Mouse (Mus musculus): ENCODE measurements around the gene Nip7.
A peak's percentile ranks its signal among the peaks of the same experiment; 100 is the strongest.
"Not testable (repeated sequence)": the region's sequence is repeated elsewhere in the genome, so short reads cannot be mapped to it uniquely, and the experiment has no call there.

The Nip7 gene

DNA sequence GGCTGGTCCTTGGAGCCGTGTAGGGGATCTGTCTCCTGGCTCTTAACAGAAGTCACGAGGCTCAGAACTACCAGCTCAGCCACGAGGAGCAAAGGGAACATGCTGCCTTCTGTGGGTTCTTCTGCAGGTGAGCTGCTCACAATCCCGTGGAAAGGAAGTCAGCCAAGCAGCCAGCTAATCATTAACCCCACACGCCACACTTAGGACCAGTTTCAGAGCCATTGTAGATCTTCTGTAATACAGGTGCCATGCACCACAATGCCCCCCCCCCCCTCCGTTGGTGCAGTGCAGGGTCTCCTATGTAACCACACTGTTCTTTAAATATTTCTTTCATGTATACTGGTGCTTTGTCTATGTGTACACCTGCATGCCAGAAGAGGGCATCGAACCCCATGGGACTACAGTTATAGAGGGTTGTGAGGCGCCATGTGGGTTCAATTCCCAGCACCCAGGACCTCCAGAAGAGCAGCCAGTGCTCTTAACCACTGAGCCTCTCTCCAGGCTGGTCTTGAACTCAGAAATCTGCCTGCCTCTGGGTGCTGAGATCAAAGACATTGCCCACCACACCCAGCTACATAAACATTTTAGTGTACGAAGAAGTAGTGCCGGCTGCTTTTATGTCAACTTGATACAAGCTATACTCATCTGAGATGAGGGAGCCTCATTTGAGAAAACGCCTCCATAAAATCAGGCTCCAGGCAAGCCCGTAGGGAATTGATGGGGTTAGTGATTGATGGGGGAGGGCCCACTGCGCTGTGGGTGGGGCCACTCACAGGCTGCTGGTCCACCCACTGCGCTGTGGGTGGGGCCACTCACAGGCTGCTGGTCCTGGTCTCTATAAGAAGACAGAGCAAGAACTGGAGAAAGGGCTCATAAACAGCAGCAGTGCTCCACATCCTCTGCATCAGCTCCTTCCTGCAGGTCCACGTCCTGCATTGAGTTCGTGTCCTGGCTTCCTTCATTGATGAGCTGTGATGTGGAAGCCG lies 9.1 kb downstream of the Nip7 start, which contains the start of gene Tmed6:
Gene Tmed6 (minus strand): TSS at position 134 of the 986 bp plus-strand sequence.
- DNase-seq (ENCODE audit: low read depth, low spot score) = peak; percentile 28

DNA sequence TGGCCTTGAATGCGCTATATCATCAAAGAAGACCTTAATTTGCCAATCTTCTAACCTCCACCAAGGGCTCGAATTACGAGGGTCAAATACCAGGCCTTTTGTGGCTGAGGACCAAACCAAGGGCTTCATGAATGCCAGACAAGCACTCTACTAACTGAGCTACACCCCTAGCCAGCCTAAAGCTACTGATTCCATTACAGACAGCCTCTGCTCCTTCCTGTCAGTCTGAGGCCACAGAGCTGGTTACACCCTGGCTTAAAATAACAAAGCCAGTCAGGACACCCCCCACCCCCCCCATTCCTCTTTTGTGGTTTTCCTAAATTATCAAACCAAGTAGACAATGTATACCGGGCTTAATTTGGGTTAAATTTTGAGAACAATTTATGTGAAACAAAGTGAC lies 17.0 kb downstream of the Nip7 start:
- no peak for DNase-seq (ENCODE audit: low read depth, low spot score)

DNA sequence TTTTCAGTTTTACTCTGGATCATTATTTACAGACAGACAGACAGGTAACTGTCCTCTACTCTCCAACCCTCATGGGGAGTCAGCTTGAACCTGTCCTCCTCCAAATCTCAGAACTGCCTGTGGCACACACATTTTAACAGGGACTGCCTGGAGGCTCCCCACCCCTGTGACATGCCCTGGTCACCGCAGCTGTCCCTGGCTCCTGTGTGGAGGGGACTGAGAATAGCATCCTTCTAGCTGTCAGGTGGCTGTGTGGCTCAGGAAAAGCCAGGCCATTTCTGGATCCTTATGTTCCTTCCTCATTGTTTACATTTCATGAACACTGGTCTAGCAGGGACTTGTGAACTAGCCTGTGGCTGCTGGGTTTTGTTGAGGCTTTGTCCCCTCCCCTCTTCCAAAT lies 17.5 kb downstream of the Nip7 start:
- no peak for DNase-seq (ENCODE audit: low read depth, low spot score)

DNA sequence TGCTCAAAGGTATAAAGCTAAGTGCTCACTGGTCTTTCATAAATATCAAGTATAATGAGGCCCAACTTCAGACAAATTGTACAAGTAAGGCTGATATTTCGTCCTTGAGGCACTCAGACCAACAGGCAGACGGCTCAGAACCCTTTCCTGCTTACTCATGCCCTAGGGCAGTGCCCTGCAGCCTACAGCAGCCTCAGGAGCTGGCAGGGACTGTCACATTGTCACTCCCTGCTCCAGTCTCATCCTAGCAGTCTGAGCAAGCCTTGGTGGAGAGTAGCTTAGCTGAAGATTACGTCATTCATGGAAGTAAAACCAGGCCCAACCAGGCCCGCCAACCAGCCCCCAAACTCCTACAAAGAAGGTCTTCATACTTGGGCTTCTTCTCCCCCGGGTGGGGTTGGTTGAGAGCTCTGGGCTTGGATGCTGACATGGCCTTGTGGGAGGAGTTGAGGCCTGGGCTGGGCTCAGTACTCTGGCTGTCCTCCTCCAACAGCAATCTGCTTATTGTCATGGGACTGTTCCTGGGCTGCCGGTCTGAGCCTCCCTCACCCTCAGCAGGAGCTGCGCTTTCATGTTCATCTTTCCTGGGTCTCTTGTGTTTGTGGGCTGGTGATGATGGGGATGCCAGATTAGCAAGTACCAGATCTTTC lies 19.7 kb downstream of the Nip7 start:
- DNase-seq (ENCODE audit: low read depth, low spot score) = no peak

DNA sequence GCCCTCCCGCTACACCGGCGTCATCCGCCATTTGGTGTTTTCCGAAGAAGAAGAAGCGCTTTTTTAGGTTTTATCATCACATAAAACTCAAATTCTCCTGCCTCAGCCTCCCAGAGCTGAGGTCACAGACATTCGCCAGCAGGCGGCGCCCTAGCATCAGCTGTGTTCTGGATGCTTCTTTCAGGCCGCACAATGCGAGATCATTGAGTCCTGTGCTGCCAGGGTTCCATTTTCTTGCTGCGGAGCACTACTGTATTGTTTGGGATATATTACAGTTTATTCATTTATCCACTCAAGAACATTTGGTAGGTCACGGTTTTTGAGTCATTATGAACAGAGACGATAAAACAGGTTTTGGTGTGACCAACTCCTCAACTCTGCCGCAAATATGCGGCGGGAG lies 28.7 kb downstream of the Nip7 start:
- no peak for DNase-seq (ENCODE audit: low read depth, low spot score)

DNA sequence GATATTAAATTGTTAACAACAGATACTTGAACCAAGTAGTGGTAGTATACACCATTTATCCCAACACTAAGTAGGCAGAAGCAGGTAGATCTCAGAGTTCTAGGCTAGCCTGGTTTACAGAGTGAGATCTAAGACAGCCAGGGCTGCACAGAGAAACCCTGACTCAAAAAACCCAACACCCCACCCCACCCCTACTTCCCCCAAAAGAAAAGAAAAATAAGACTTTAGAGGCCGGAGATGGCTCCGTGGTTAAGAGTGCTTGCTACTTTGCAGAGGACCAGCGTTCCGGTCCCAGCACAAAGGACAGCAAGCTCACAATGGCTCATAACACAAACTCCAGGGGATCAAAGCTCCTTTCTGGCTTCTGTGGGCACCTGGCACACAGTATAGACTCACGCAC lies 29.3 kb downstream of the Nip7 start:
- DNase-seq (ENCODE audit: low read depth, low spot score) = no peak

DNA sequence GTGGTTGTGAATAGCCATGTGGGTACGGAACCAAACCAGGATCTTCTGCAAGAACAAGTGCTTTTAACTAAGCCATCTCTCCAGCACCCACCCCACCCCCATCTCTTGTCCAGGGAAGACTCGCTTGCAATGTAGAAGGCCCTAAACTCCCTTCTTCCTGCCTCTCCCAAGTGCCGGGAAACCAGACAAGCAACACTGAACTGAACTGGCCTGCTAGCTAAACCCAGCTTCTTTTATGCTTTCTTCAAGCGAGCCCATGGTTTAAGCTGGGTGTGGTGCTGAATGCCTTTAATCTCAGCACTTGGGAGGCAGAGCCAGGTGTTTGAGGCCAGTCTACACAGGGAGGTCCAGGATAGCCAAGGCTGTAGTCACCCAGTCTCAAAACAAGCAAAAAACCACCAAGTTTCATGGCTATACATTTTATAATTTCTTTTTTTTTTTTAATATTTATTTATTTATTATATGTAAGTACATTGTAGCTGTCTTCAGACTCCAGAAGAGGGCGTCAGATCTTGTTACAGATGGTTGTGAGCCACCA lies 31.9 kb downstream of the Nip7 start:
- DNase-seq (ENCODE audit: low read depth, low spot score) = no peak

DNA sequence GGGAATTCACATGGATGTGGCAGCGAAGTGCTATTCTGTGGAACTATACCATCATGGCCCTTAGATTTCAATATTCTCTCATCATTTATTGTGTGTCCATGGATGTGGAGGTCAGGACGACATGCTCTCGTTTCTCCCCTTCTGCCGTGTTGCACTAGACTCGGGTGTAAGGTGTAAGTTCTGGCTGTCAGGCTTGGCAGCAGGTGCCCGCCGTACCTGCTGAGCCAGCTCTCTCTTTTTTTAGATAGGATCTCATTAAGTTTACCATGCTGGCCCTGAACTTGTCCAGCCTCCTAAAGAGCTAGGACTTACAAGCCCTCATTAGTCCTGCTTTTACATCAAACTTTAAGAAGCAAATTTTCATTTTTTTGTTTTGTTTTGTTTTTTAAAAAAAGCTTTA lies 33.9 kb downstream of the Nip7 start:
- no peak for DNase-seq (ENCODE audit: low read depth, low spot score)

DNA sequence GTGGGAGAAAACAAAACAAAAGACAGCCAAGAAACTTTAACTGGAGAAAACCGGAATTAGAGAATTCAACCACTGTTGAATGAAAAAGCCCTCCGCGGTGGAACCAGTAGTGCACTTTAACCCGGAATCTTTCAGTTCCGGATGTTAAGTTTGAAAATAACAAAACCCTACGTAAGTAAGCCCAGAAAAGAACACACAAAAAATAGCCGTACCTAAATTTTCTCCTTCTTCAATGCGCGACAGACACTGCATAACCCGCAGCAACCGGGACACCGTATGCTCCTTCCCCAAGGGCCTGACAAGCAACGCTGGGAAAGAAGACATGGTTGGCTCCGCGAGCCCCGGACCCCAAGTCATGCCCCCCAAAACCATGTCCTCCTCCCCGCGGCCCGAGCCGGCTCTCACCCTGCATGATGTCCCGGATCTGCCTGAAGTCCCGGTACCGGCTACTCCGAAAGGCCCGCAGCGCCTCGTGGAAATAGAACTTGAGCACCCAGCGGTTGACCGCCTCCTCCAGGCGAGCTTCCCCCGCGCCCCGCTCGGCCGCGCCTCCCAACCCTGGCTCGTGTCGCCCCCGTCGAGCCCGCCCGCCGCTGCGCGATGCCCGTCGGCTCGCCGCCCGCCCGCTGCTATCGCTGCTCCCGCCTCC lies 39.2 kb downstream of the Nip7 start:
- no peak for DNase-seq (ENCODE audit: low read depth, low spot score)

DNA sequence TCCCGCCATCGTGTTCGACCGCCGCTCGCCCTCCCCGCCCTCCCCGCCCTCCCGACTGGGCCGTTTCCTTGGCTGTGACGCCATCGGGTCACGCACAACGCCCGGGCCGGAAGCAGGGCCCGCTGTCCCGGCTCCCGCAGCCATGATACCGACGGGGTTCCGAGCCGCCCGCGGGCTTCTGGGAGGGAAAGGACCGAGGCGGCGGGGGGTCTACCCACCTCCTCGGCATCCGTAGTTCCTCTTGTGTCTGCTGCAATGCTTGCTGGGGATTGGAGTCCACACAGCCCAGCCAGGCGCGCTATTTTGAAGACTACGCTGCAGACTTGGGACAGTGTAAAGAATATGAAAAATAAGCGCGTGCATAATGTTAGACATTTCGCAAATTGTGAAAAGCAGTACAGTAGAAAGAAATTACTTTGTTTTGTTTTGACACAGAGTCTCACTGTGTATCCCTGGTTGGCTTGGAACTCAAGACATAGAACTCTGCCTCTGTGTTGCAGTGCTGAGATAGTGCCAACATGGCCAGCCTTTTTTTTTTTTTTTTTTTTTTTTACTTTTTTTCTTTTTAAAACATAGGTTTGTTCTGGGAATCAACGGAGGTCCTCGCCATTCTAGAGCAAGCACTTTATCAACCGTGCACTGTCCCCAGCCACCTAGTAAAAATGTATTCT lies 39.8 kb downstream of the Nip7 start, which contains the start of gene Terf2:
Gene Terf2 (minus strand): TSS at position 182 of the 671 bp plus-strand sequence.
- peak; percentile 96 for DNase-seq (ENCODE audit: low read depth, low spot score)

DNA sequence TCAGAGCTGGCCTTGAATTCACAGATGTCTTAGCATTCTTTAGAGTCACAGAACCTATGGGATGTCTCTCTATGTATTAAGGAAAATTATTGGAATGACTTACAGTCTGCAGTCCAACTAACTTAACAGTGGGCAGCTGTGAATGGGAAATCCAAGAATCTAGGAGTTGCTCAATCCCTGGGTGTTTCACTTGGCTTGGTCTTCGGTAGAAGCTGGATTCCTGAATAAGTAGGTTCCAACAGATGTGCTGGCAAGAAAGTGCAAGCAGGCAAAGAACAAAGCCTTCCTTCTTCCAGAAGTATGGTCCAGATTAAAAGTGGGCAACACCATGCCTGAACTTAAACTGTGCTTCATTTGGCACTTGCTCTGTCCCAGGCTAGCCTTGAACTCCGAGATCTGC lies 44.0 kb downstream of the Nip7 start:
- DNase-seq (ENCODE audit: low read depth, low spot score) = no peak

DNA sequence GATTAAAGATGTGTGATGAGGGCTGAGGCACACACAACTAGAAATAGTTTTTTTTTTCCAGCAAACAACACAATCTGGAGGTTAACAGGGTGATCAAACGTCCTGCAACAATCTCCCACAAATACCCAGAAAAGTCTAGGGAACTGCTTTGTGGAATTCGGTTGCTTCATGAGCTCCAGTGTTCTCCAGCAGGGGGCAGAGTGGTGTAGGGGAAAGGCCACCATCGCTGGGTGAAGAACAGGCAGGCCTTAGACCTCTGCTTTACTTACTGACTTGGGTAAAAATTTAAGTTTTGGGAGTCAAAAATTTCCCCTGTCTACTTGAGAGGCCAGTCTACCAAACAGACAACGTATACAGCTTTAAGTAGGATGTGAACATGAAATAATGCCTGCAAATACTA lies 47.9 kb downstream of the Nip7 start:
- peak; percentile 79 for DNase-seq (ENCODE audit: low read depth, low spot score)

DNA sequence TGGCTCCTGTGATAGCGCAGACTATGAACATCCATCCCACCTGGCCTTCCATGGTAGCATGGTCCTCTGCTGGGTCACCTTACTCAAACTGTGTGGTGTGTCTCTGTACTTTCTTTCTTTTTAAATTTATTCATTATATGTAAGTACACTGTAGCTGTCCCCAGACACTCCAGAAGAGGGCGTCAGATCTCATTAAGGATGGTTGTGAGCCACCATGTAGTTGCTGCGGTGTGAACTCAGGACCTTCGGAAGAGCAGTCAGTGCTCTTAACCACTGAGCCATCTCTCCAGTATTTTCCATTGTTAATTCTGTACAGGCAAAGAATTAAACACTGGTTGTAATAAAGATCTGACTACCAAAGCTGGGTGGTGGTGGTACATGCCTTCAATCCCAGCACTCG lies 51.4 kb downstream of the Nip7 start:
- not testable (repeated sequence) for DNase-seq (ENCODE audit: low read depth, low spot score)

DNA sequence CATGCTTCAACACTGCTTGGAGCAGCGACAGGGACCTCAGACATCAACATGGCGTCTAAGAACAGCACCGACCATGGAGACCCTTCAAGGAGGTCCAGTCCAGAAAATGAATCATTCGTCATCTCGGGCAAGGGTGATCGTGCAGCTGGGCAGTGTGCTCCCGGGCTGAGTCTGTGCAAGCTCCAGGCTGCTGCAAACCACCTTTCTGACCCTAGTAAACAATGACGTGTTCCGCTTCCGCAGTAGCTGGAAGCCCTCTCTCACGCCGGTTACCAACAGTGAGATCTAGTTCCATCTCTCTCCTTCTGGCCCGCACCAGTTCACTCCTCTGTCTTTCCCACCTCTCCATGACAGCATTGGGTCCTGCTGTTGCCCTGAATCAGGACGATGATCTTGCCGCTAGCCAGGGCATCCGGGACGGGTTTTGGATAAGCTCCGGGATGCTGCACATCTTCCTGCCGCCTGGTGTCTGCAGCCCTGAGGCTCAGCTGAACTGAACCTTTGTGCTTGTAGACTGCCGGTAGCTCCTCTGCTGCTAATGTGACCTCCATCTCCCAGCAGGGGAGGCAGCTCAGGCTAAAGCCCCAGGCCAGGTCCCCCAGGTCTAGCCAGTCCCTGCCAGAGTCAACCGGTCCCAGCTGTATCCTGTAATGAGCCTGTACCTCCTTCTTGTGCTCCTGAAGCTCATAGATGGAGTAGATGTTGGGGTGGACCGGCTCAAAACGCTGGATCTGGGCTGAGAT lies 52.5 kb downstream of the Nip7 start:
- DNase-seq (ENCODE audit: low read depth, low spot score) = no peak

DNA sequence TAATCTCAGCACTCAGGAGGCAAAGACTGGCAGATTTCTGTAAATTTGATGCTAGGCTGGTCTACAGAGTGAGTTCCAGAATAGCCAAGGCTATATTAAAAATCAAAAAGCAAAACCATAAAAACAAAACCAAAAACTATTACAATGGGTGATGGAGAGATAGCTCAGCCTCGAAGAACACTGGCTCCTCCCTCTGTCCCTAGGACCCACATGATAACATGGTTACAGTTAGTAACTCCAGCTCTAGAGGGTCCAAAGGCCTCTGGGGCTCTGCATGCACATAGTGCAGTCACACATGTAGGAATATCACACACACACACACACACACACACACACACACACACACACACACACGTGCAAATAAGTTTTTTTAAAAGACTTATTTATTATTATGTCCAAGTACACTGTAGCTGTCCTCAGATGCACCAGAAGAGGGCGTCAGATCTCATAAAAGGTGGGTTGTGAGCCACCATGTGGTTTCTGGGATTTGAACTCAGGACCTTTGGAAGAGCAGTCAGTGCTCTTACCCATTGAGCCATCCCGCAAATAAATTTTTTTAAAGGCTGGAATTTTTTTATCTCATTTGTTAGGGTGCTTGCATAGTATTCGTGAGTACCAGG lies 53.2 kb downstream of the Nip7 start:
- DNase-seq (ENCODE audit: low read depth, low spot score) = no peak

Measured in mesoderm, embryonic 11.5 days (tissue).